Mouse (Mus musculus) spleen, postnatal 10 days (tissue): Measurements from ENCODE around the gene BC147527.
"Not testable (repeated sequence)": the region's sequence is repeated elsewhere in the genome, so short reads cannot be mapped to it uniquely, and the experiment has no call there.

Source experiments
- DNase-seq, 2 experiments: peaks; one replicate each; pipeline ENCODE4 v3.0.0; 2021 to 2022; ENCODE audit warnings: low spot score in 2 of 2

BC147527 gene

DNA sequence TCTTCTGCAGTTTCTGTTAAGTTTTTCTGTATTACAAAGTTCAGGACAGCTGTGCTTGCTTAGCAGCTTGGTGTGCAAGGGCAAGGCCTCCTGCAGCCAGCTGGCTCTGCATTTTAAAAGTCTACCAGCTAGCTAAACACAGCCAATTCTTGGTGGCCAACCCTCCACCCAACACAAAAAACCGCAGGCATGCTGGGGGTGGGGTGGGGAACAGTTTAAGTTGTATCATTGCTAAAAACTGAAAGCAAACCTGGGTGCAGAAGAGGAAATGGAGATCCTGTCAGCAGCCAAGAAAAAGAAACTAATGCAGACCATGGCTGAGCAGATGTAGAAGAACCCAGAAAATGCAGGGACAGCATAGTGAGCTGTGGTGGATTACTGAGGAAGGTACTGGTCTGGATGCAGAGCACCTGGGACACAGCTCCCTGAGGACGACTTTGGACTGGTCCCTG, at the start of gene BC147527:
BC147527 (plus strand) TSS at position 402 of the 452 bp plus-strand sequence.
- DNase-seq, result peak in 1 of 2 experiments; percentile 61

GRCm38 (mm10) chr13:120251208-120251924, 48.8 kb upstream of the BC147527 start:
- not testable (repeated sequence) for DNase-seq

GRCm38 (mm10) chr13:120258817-120259658, 41.2 kb upstream of the BC147527 start:
- not testable (repeated sequence) for DNase-seq

DNA sequence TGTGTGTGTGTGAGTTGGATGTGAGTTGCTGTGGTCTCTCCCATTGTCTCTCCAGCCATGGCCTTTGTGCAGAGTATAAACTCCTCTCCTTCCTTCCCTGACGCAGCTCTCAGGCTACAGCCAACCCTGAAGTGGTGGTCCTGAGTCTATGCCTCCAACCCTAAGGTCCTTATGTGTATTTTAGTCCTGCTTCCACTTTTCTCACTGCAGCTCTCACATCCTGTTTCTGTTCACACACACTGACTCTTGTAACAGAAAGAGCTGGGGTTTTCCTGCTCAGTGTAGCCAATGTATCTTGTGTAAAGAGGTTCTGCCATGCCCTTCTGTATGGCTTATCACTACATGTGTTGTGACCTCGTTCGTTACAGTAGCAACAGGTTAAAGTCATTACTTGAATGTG, 40.5 kb upstream of the BC147527 start:
- peak in 1 of 2 experiments; percentile 15 for DNase-seq

- not testable (repeated sequence) for DNase-seq
Observed at GRCm38 (mm10) chr13:120262870-120263269, 37.3 kb upstream of the BC147527 start, which contains the start of gene AF067061. Gene AF067061 (plus strand): TSS chr13:120263114.

- not testable (repeated sequence) for DNase-seq
Observed at GRCm38 (mm10) chr13:120277837-120278236, 22.4 kb upstream of the BC147527 start.

DNA sequence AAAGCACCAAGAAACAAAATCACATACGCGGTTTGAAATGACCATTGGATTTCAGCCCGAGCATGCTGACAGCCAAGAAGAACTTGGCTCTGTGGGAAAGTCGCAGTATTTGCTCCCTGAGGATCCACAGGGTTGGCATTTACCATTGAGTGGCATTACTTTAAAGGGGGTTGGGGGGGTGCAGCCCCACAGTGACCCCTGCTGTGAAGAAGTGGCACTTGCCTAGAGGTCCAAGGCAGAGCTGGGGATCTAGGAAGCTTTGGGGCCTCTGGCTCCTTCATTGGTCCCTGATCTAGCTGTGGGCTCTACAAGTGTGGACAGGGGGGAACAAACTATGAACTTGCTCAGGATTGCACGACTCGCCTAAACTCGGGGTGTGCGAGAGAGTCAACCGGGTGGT, 21.4 kb upstream of the BC147527 start:
- DNase-seq, result no peak

- no peak for DNase-seq
Observed at GRCm38 (mm10) chr13:120299324-120299894, 783 bp upstream of the BC147527 start.

- DNase-seq, result no peak
Observed at GRCm38 (mm10) chr13:120300853-120301252, 661 bp downstream of the BC147527 start.

DNA sequence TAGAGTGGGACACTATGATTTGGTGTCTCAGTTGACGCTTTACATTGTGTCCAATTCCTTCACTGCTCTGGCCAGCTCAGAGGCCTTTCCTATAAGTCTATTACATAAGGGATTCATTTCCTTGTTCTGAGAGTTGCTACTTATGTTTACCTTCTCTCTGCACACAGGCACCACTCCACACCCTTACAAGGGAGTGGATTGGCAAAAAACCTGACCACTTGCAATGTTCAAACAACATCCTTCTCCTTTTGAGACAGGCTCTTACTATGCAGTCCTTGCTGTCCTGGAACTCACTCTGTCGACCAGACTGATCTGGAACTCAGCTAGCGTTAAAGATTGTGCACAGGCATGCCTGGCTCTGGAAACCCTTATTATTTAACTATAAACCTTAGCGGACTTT, 10.6 kb downstream of the BC147527 start:
- DNase-seq, result no peak

DNA sequence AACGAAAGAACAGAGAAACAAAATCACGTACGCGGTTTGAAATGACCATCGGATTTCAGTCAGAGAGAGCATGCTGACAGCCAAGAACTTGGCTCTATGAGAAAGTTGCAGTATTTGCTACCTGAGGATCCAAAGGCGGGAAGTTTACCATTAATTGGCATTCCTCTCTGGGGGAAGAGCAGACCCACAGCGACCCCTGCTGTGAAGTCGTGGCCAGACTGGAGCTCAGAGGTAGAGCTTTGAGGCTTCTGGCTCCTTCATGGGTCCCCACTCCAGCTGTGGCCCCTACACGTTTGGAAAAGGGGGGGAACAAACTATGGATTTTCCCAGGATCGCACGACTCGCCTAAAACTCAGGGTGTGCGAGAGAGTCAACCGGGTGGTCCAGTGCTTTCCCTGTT, 13.4 kb downstream of the BC147527 start:
- peak in 1 of 2 experiments; percentile 44 for DNase-seq

DNA sequence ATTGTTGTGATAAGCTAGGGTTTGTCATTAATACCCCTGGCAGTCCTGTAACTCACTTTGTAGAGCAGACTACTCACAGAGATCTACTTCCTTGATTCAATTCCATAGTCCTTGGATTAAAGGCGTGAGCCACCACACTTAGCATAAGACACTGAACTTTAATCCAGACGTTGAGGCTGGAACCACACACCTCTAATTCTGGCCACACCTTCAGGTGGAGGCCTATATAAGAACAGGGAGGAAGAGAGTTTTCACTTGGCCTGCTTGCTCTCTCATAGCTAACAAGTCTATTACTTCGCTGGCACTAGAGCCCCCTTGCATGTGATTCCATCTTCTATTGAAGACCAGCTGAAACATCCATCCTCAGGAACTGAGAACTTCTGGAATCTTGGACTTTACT, 16.4 kb downstream of the BC147527 start, which contains the start of gene Tcstv3:
Tcstv3 (plus strand) TSS at position 301 of the 400 bp plus-strand sequence.
- DNase-seq, result not testable (repeated sequence)

DNA sequence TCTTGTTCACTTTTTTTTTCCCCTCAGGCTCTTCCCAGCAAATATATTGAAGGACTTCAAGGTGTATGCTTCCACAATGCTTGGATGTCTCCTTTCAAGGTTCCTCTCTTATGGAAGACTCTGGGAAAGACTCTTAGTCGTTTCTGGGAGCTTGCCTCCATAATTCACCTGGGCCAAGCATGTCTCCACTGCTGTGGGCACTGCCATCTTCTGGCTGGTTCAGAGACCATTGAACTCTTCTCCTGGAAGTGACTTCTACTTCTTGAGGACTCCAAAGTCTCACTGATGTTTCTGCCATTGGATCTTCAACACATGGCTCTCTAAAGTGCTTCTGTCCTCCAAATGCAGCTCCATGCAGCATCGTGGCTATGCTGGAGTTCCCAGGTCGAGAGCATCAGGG, 20.0 kb downstream of the BC147527 start:
- no peak for DNase-seq

- no peak for DNase-seq
Observed at GRCm38 (mm10) chr13:120320721-120321120, 20.5 kb downstream of the BC147527 start.
